Mouse (Mus musculus): ENCODE measurements around the gene Prx. TPM values are rescaled to one million over a fixed set of nuclear protein-coding genes. Genes with fewer than 3 reads are reported as not detected.

The Prx gene
- polyA plus RNA-seq, 1 experiment from 2014 or later, result 2.1 TPM

- no peak overlapping the region for H3K27ac ChIP-seq (replicated peaks; ENCODE audit: low read depth, low read length)
- H3K9me3 ChIP-seq (ENCODE audit: control insufficient read depth, low read length), result no peaks in the 10 kb centered on the region
- WGBS, result 89% methylated on average over 1 of the region's 1 CpGs
- no peaks in the 10 kb centered on the region for H3K27me3 ChIP-seq (ENCODE audit: control insufficient read depth, insufficient read depth, low read length)
- peaks cover 12% of the 10 kb centered on the region; the same call in 1 of the 2 replicates for H3K36me3 ChIP-seq (ENCODE audit: control insufficient read depth, insufficient read depth, low read length)
- H3K4me2 ChIP-seq (ENCODE audit: low read depth, severe bottlenecking), result no peak overlapping the region
- no peak for DNase-seq (ENCODE audit: low spot score)
- no peak overlapping the region for H3K9ac ChIP-seq (ENCODE audit: low read length)
- no peak overlapping the region for H3K4me3 ChIP-seq (ENCODE audit: low read depth, low read length)
- no peak for ATAC-seq (ENCODE audit: insufficient number of reproducible peaks, low FRiP score, low TSS enrichment, low read depth)
- H3K4me1 ChIP-seq (ENCODE audit: control insufficient read depth, insufficient read depth, low read length), result no peaks in the 10 kb centered on the region
Observed at GRCm38 (mm10) chr7:27560978-27561377, 61.9 kb downstream of the Prx start.

Other genes starting within 250 kb of the Prx start
- gene Numbl, start 240.9 kb upstream of the Prx start, polyA plus RNA-seq (2014; fragmentation: Nextera tagmentation; extraction: Ambion mirVana), result 7.3 and 9.0 TPM in 2 replicates
- gene Ltbp4, start 161.6 kb upstream of the Prx start, polyA plus RNA-seq (2014; fragmentation: Nextera tagmentation; extraction: Ambion mirVana), result 10.8 and 14.0 TPM in 2 replicates
- gene Shkbp1, start 143.3 kb upstream of the Prx start, polyA plus RNA-seq (2014; fragmentation: Nextera tagmentation; extraction: Ambion mirVana), result 46.5 and 50.9 TPM in 2 replicates
- 0.52 TPM in 1 of 2 replicates, not detected in the other for gene Gm20479, start 141.9 kb upstream of the Prx start, polyA plus RNA-seq (2014; fragmentation: Nextera tagmentation; extraction: Ambion mirVana)
- 0.15 and 0.27 TPM in 2 replicates for gene Sptbn4, start 51.6 kb upstream of the Prx start, polyA plus RNA-seq (2014; fragmentation: Nextera tagmentation; extraction: Ambion mirVana)
- 29.0 and 30.5 TPM in 2 replicates for gene Blvrb, start 51.3 kb upstream of the Prx start, polyA plus RNA-seq (2014; fragmentation: Nextera tagmentation; extraction: Ambion mirVana)
- 25.9 and 29.3 TPM in 2 replicates for gene Sertad3, start 25.6 kb upstream of the Prx start, polyA plus RNA-seq (2014; fragmentation: Nextera tagmentation; extraction: Ambion mirVana)
- 29.0 and 31.5 TPM in 2 replicates for gene Sertad1, start 12.4 kb upstream of the Prx start, polyA plus RNA-seq (2014; fragmentation: Nextera tagmentation; extraction: Ambion mirVana)
- gene Hipk4, start 23.9 kb downstream of the Prx start, polyA plus RNA-seq (2014; fragmentation: Nextera tagmentation; extraction: Ambion mirVana), result 0.45 and 0.72 TPM in 2 replicates
- 49.1 and 53.2 TPM in 2 replicates for gene Pld3, start 53.9 kb downstream of the Prx start, polyA plus RNA-seq (2014; fragmentation: Nextera tagmentation; extraction: Ambion mirVana)
- 32.1 and 32.4 TPM in 2 replicates for gene 2310022A10Rik, start 53.9 kb downstream of the Prx start, polyA plus RNA-seq (2014; fragmentation: Nextera tagmentation; extraction: Ambion mirVana)
- gene Akt2, start 92.2 kb downstream of the Prx start, polyA plus RNA-seq (2014; fragmentation: Nextera tagmentation; extraction: Ambion mirVana), result 83.9 and 85.7 TPM in 2 replicates
- 0.15 and 0.34 TPM in 2 replicates for gene Ttc9b, start 154.6 kb downstream of the Prx start, polyA plus RNA-seq (2014; fragmentation: Nextera tagmentation; extraction: Ambion mirVana)
- 6.8 and 8.6 TPM in 2 replicates for gene Map3k10, start 175.3 kb downstream of the Prx start, polyA plus RNA-seq (2014; fragmentation: Nextera tagmentation; extraction: Ambion mirVana)
- gene Zfp607b, start 190.0 kb downstream of the Prx start, polyA plus RNA-seq (2014; fragmentation: Nextera tagmentation; extraction: Ambion mirVana), result 2.8 and 3.1 TPM in 2 replicates
- gene Zfp60, start 232.1 kb downstream of the Prx start, polyA plus RNA-seq (2014; fragmentation: Nextera tagmentation; extraction: Ambion mirVana), result 45.6 and 49.9 TPM in 2 replicates